Comparison of ENCODE assay signal across 31 mouse cellular contexts in the genomic region with DNA sequence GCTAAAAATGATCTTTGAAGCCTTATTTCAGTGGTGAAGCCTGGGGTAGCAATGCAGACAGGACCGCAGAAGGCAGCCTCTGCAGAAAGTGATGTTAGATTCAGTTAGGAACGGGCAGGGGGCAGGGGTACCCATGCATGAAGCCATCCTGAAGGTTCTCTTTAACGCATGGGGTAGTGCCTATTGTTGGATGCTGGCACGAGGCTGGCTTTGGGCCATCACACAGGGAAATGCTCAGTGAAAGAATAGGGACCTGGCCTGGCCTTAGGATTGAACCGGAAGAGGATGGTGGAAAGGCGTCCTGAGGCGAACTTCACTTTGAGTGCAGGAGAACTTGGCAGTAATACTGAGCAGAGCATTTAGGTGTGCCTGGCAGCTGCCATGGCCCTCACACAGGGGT.
DNase-seq lines count a peak whose midpoint lies in the region; ATAC-seq and TF ChIP-seq lines count a peak whose summit lies in the region.
"Had no signal": no experiment of that assay in that cellular context is flagged by ENCODE, and none has a peak within 500 bp of the region (broad histone marks: within the 10 kb centered on the region; RNA-seq: fewer than 3 reads in every experiment).

No protein-coding gene starts in this region.

- ATAC-seq in hindbrain, postnatal 0 days: peak; percentile 27; the same call in 1 of the 2 replicates
- no peak; the same call in 1 of the 2 replicates for ATAC-seq in hindbrain, embryonic 14.5 days (ENCODE audit: low FRiP score)
- ATAC-seq in forebrain, embryonic 14.5 days: peak; percentile 44
- ATAC-seq: intestine, embryonic 16.5 days; midbrain, embryonic 16.5 days had no signal

- DNase-seq in gastrocnemius, postnatal 25 days: peak; percentile 2
- no peak for DNase-seq in gastrocnemius, postnatal 4 days (ENCODE audit: low spot score in 2 of 2)
- no peak for DNase-seq in hindbrain, postnatal 0 days (ENCODE audit: low spot score)
- no peak for DNase-seq in hindbrain, embryonic 14.5 days (ENCODE audit: low spot score)
- peak; percentile 59 for DNase-seq in brain, embryonic 14.5 days (ENCODE audit: low read depth)
- DNase-seq in forebrain, embryonic 14.5 days (ENCODE audit: low spot score): no peak
- DNase-seq in kidney, postnatal 25 days: no peak
- no peak for DNase-seq in adrenal gland, adult (ENCODE audit: inconsistent age in 2 of 2, low spot score in 1 of 2)
- DNase-seq: adrenal gland, postnatal 10 days; cerebellum, adult 11-12 months; cerebellum, postnatal 10 days; gastrocnemius, postnatal 14 days; heart, postnatal 10 days; kidney, adult 9 months; kidney, postnatal 10 days; right cerebral cortex, postnatal 14 days; thymus, postnatal 14 days had no signal

- no peak for TF ChIP-seq POLR2A in brain, embryonic 14.5 days (IDR thresholded peaks at IDR 0.05; ENCODE audit: borderline replicate concordance, extremely low read depth, insufficient read depth, insufficient read length, poor library complexity, severe bottlenecking)

- no peak overlapping the region for H3K4me3 ChIP-seq in hindbrain, postnatal 0 days (ENCODE audit: low read length)
- no peak overlapping the region for H3K4me3 ChIP-seq in hindbrain, embryonic 14.5 days (replicated peaks; ENCODE audit: low read length)
- H3K4me3 ChIP-seq in forebrain, embryonic 14.5 days (ENCODE audit: low read depth, low read length): no peak overlapping the region
- H3K4me3 ChIP-seq: embryonic facial prominence, embryonic 13.5 days; heart, adult 2 months; heart, embryonic 13.5 days; layer of hippocampus, adult 2 months; left cerebral cortex, adult 2 months; limb, embryonic 13.5 days; lung, embryonic 15.5 days; midbrain, embryonic 10.5 days; myocyte; neural tube, embryonic 12.5 days had no signal

- 34% methylated on average over 7 of the region's 7 CpGs for WGBS in hindbrain, postnatal 0 days
- 44% methylated on average over 7 of the region's 7 CpGs for WGBS in hindbrain, embryonic 14.5 days
- WGBS in forebrain, embryonic 14.5 days: 30% methylated on average over 7 of the region's 7 CpGs

- no peak overlapping the region for H3K27ac ChIP-seq in hindbrain, postnatal 0 days
- no peak overlapping the region for H3K27ac ChIP-seq in hindbrain, embryonic 14.5 days
- peak overlapping the region; percentile 33; the same call in 1 of the 2 replicates for H3K27ac ChIP-seq in forebrain, embryonic 14.5 days (ENCODE audit: low read depth, low read length)
- H3K27ac ChIP-seq: embryonic facial prominence, embryonic 13.5 days; heart, adult 2 months; heart, embryonic 13.5 days; layer of hippocampus, adult 2 months; left cerebral cortex, adult 2 months; limb, embryonic 13.5 days; lung, embryonic 15.5 days; neural tube, embryonic 12.5 days had no signal

- H3K4me1 ChIP-seq in hindbrain, postnatal 0 days (ENCODE audit: insufficient read depth, low read length): peaks cover 3% of the 10 kb centered on the region; the same call in 1 of the 2 replicates
- H3K4me1 ChIP-seq in hindbrain, embryonic 14.5 days (replicated peaks; ENCODE audit: control insufficient read depth, insufficient read depth, low read length): peaks cover 8% of the 10 kb centered on the region
- peaks cover 5% of the 10 kb centered on the region for H3K4me1 ChIP-seq in forebrain, embryonic 14.5 days (ENCODE audit: control insufficient read depth, insufficient read depth, low read length)

- H3K9me3 ChIP-seq in hindbrain, postnatal 0 days (ENCODE audit: low read length): no peaks in the 10 kb centered on the region
- no peaks in the 10 kb centered on the region for H3K9me3 ChIP-seq in hindbrain, embryonic 14.5 days (ENCODE audit: control insufficient read depth, low read length)
- no peaks in the 10 kb centered on the region for H3K9me3 ChIP-seq in forebrain, embryonic 14.5 days (replicated peaks; ENCODE audit: control insufficient read depth, low read length)
- H3K9me3 ChIP-seq: embryonic facial prominence, embryonic 13.5 days; G1E; heart, embryonic 13.5 days; limb, embryonic 13.5 days; lung, embryonic 15.5 days; midbrain, embryonic 10.5 days; neural tube, embryonic 12.5 days had no signal

- 0 out of 2 replicates have a peak, but pooled peaks cover 5% of the 10 kb centered on the region for H3K36me3 ChIP-seq in hindbrain, postnatal 0 days (ENCODE audit: insufficient read depth, low read length)
- peaks cover 4% of the 10 kb centered on the region for H3K36me3 ChIP-seq in hindbrain, embryonic 14.5 days (replicated peaks; ENCODE audit: control insufficient read depth, insufficient read depth)
- H3K36me3 ChIP-seq in forebrain, embryonic 14.5 days (ENCODE audit: control insufficient read depth, insufficient read depth, low read length): peaks cover 14% of the 10 kb centered on the region; the same call in 1 of the 2 replicates
- H3K36me3 ChIP-seq: embryonic facial prominence, embryonic 13.5 days; limb, embryonic 13.5 days; lung, embryonic 15.5 days had no signal

- no peak for TF ChIP-seq CTCF in hindbrain, postnatal 0 days (IDR thresholded peaks at IDR 0.05; ENCODE audit: low read depth)
- TF ChIP-seq CTCF in brain, embryonic 14.5 days (IDR thresholded peaks at IDR 0.05; ENCODE audit: borderline replicate concordance, extremely low read depth, insufficient read depth, insufficient read length): no peak

- H3K4me2 ChIP-seq in hindbrain, postnatal 0 days (ENCODE audit: low read depth, low read length): no peak overlapping the region
- H3K4me2 ChIP-seq in hindbrain, embryonic 14.5 days (replicated peaks): no peak overlapping the region
- no peak overlapping the region for H3K4me2 ChIP-seq in forebrain, embryonic 14.5 days (ENCODE audit: low read length)
- H3K4me2 ChIP-seq: embryonic facial prominence, embryonic 13.5 days; heart, embryonic 13.5 days; limb, embryonic 13.5 days; liver, embryonic 11.5 days; lung, embryonic 15.5 days; neural tube, embryonic 12.5 days had no signal

- H3K27me3 ChIP-seq in hindbrain, postnatal 0 days (ENCODE audit: insufficient read depth, low read length): no peaks in the 10 kb centered on the region
- no peaks in the 10 kb centered on the region for H3K27me3 ChIP-seq in hindbrain, embryonic 14.5 days (ENCODE audit: control insufficient read depth, insufficient read depth, low read length)
- no peaks in the 10 kb centered on the region for H3K27me3 ChIP-seq in forebrain, embryonic 14.5 days (replicated peaks; ENCODE audit: control insufficient read depth, insufficient read depth, low read length)
- H3K27me3 ChIP-seq: embryonic facial prominence, embryonic 13.5 days; heart, embryonic 13.5 days; limb, embryonic 13.5 days; lung, embryonic 15.5 days; neural tube, embryonic 12.5 days had no signal

- H3K9ac ChIP-seq in hindbrain, postnatal 0 days (replicated peaks; ENCODE audit: low read length): no peak overlapping the region
- no peak overlapping the region for H3K9ac ChIP-seq in hindbrain, embryonic 14.5 days
- H3K9ac ChIP-seq in forebrain, embryonic 14.5 days (ENCODE audit: low read length): no peak overlapping the region
- H3K9ac ChIP-seq: embryonic facial prominence, embryonic 13.5 days; heart, embryonic 13.5 days; limb, embryonic 13.5 days; lung, embryonic 15.5 days; neural tube, embryonic 12.5 days had no signal

Comparison
In these comparisons a context has a peak if more than half of its experiments do, and no peak if none do; other contexts are left out.
1. DNase-seq: peak in gastrocnemius, postnatal 25 days (single experiment) and brain, embryonic 14.5 days (single experiment); none in gastrocnemius, postnatal 4 days (0 of 2), hindbrain, postnatal 0 days (single experiment), hindbrain, embryonic 14.5 days (single experiment), forebrain, embryonic 14.5 days (single experiment), kidney, postnatal 25 days (0 of 2) and adrenal gland, adult (0 of 2).